Mouse (Mus musculus) C2C12 (cell line): ENCODE measurements around the gene Ddah2.

Source experiments
- CTCF ChIP-seq: IDR thresholded peaks from one replicate; pipeline ENCODE4 v1.5.1; 2011; ENCODE audit not compliant: control insufficient read depth, insufficient read depth, insufficient read length
- MAX ChIP-seq: IDR thresholded peaks from one replicate; pipeline ENCODE4 v1.6.1; 2011; ENCODE audit warnings: mild to moderate bottlenecking, control low read depth

DNA sequence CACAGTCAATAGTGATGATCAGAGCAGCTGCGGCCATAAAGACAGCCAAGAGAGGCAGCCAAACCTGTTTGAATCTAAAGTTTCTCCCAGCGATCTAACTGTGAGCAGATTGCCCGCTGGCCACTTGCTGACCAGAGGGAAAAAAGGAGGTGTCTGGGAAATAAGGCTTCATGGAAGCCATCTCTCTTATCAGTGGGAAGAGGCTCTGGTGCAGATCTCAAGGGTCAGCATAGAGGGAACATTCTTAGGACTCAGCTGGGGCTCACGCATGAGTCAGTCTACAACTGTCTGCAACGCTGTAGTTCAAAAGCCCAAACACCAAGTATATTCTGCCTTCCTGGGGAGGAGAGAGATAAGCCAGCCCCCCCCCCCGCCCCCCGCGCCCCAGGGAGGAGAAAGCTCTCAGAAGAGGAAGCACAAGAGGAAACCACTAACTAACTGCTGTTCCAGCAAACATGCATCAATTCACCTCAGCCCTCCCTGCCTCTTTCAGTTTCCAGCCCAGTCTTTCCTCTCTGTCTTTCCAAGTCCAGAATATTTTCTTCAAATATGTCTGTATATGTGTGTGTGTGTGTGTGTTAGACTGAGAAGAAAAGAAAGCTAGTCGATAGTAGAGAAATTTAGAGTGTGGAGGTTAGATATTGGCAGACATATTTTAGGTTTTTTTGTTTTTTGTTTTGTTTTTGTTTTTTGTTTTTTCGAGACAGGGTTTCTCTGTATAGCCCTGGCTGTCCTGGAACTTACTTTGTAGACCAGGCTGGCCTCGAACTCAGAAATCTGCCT, 10.5 kb upstream of the Ddah2 start:
- TF ChIP-seq CTCF (no peak), MAX (no peak)
